Mouse (Mus musculus) CD8-positive naive resting alpha-beta T cell, adult 2 months (primary cell): ENCODE measurements around the gene Tmem156.
A peak's percentile ranks its signal among the peaks of the same experiment; 100 is the strongest.

Experiments
- DNase-seq, 2 experiments: peaks; one replicate each; pipeline ENCODE4 v3.0.0; 2022; ENCODE audit warnings: low read depth in 2 of 2, low spot score in 2 of 2

Gene Tmem156

DNA sequence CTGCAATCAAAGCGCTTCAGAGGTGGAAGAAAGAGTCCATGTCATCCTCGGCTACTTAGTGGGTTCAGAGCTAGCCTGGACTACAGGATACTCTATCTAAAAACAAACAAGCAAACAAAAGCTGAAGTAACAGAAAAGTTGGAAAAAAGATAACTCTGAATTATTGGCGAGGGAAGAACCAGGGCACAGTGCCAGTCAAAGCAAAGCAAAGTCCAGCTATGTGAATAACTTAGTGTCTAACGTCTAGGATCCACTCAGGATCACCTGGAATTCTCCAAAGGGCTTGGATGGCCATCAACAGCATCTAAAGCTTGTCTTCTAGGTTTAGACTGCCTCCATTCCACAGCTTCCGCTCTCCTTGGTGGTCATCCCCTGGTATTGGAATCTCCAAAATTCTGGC lies 5.5 kb upstream of the Tmem156 start:
- DNase-seq, result no peak

DNA sequence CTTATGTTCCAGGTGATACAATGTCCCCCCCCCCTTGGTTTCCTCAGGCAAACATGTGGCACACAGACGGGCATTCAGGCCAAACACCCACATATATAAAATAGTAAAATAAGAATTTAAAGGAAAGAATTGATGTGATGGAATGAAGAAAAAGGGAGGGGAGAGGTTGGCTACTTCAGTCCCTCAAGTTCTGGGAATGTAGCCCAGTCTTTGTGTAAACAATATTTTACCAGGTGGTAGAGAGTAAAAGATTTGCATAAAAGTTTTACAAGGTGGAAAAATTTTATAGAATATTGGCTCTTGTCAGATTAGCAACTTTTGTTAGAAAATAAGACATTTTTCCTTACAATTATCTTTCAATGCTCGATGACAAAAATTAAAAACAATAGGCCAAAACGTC lies 4.9 kb upstream of the Tmem156 start:
- DNase-seq, result no peak

DNA sequence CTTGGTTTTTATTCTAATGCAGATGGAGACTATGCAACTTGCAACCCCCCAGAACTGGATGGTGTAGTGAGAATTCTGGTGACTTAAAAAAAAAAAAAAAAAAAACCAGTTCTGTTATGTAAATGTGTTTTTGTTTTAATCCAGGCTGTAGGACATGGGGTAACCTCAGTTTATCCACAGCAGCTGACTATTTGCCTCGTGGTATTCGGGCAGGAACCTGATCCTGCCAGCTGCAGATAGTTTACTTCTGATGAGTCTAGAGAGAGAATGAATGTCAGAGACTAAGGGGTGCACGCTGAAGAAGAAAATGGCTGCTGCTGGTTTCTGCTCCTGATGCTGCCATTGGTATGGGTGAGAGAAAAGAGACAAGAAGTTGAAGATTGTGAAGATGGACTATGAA lies 4.2 kb upstream of the Tmem156 start:
- DNase-seq, result no peak

DNA sequence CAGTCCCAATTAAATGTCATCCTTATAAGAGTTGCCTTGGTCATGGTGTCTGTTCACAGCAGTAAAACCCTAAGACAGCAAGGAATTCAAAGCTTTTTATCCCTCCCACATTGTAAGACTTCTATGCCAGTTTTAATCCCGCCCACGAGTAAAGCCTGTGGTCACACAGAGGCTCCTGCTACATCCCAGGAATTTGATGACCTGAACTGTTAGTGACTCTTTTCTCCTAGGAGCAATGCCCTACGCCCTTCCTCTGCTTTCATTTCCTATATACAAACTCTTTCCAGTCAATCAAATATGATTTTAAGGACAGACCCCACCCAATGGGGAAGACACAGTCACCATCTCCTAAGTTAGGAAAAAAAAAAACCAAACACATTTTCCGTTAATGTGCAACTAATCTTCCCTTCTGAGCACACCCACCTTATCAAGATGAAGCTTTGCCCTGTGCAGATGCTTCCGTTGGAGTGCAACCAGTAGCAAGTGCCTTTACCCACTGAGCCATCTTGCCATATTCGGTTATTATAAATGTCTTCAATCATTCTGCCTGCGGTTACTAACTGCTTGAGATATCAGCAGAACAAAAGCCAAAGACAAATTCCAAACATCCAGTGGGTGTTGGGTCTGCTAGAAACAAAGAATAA lies 3.1 kb upstream of the Tmem156 start:
- DNase-seq, result no peak

DNA sequence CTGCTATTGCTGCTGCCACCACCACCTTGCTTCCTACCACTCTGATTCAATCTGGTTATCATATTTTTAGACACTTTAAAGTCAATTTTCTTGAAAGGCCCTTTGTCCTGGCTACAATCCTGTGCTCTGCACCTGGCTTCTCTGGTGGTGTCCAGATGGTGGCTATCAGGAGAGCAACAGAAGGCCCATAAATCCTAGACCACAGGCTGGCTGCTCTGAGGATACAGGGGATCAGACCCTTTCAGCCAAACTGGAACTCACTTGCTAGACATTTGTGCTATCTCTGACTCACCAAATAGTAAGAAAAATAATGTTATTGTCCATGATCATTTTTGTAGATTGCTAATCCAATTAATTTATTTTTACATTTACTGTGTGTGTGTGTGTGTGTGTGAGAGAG lies 1.8 kb upstream of the Tmem156 start:
- DNase-seq, result no peak

DNA sequence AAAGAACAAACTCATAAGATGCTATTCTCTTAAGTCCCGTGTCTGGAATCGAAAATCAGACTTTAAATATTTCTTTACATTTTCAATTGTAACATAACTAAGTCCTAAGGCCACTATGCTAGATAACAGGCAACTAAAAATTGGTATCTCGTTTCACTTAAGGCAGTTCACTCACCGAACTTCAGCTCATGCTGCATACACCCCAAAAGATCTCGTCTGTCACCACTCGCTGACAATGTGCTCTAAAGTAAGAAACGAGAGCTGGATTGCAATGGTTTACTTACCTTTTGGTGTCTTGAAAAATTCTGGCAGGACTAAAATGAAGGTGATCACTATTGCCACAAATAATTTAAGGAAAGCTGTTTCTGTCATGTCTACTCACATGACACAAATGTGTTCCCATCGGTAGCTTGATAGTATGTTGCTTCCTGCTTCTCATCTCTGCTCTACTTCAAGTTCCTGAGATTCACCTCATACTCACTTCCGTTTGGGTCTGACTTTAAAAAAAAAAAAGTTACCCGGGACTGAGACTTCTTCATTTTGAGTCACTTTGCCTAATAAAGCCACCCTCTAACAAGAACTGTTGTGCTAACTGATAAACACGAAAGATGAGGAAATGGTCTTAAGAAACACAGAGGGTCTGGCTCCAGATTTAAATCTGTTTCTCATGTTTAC lies 611 bp downstream of the Tmem156 start:
- peak; percentile 11 to 19 for DNase-seq

DNA sequence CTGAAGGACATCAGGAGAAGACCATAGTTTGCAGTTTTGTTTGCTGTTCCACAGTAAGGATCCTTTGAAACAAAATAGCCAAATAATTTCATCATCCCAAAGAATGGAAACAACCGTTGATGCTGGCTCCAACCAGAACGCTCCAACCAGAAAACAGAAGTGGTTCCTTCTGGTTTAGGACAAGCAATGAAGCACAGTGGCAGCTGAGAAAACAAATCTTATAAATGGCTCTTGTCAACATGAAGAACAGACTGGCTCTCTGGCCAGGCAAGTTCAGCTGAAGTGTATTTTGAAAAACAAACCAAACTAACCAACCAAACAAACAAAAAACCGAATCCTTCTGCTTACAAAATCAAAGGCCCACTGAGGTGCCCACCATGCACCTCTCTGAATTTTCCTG lies 2.2 kb downstream of the Tmem156 start:
- DNase-seq, result no peak

DNA sequence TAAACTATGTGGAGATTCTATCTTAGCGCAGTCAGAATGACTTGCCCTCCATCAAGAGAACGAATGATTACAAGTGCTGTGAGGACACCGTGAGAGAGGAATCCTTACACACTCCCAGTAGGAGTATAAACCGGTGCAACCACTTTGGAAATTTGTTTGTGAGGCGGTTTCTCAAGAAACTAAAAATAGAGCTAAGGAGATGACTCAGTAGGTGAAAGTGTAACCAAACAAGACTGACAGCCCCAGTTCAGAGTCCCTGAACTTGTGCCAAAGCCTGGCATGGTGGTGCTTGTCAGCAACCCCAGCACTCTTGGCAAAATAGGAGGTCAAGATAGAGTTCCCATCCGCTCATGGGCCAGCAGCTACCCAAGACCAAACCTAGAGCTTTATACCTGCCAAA lies 5.4 kb downstream of the Tmem156 start:
- no peak for DNase-seq

DNA sequence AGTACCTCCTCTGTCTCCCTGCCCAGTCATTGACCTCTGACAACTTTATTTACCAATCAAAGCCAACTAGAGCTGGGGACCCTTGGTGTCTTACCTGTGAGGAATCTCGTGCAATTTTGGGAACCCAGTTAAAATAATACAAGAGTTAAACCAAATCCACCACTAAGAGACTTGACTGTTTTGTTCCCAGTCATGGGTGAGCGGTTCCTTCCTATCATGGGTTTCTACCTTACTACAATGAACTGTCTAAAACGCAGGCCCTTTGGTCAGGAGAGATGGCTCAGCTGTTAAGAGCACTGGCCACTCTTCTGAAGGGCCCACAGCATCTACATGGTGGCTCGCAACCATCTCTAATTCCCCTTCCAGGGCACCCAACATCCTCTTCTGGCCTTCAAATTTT lies 10.1 kb downstream of the Tmem156 start:
- no peak for DNase-seq

DNA sequence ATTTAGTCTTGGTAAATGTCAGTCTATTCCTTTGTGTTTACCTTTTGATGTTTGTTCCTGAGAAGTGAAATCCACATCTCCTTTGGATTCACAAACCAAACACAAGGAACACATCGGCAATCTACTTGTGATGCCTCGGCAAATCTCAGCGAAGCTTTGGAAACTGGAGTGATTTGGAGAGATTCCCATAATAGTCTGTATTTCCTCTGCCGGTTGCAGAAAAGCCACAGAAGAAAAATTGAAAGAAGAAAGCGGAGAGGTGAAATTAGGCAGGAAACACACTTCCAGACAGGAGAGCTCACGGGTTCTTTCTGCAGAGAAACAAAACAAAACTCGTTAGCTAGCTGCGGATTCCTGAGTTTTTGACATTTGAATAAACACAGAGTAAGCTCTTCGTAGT lies 12.1 kb downstream of the Tmem156 start:
- DNase-seq, result no peak

DNA sequence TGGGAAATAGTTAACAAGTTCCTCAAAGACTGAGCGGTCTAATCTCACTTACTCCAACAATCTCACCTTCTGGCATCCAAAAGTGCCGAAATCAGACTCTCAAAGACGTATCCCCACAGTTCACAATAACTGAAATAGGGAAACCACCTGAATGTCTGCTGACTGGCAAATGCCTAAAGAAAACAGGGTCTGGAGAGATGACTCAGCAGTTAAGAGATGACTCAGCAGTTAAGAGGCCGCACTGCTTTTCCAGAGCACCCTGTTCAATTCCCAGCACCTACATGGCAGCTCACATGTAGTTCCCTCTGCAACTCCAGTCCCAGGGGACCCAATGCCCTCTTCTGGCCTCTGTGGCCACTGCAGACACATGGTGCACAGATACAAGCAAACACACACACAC lies 13.9 kb downstream of the Tmem156 start:
- no peak for DNase-seq

DNA sequence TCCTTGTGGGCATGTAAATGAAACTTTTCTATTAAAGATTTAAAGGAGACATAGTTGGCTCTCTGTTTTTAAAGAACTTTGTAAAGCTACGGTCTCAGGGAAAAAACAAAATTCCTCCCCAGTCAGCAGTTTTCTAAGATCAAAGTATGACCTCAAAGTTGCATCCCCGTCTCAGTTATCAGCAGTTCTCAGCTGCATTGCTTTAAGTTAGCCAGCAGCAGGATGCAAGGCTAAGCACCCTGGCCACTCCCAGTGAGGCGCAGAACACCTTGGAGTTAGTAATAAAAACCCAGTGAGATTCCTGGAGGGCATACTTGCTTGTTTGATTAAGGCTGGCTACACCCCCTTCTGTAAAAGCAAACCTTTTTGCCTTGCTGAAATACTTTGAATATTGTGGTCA lies 15.2 kb downstream of the Tmem156 start:
- no peak for DNase-seq

DNA sequence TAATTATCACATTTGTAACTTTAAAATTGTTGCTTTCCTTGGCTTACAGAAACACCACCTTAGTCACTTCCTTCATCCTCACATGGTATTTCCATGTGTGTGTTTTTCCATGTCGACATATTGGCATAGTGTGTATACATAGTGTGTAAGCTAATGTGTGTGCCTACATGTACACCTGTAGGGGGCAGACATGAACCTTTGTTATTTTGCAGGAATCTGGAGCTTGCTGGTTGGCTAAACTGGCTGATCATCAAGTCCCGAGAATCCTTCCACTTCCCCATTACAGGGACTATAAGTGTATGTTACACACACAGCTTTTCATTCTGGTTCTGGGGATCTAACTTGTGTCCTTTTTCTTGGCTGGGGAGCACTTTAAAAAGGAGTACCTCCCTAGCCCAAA lies 15.8 kb downstream of the Tmem156 start:
- DNase-seq, result no peak

DNA sequence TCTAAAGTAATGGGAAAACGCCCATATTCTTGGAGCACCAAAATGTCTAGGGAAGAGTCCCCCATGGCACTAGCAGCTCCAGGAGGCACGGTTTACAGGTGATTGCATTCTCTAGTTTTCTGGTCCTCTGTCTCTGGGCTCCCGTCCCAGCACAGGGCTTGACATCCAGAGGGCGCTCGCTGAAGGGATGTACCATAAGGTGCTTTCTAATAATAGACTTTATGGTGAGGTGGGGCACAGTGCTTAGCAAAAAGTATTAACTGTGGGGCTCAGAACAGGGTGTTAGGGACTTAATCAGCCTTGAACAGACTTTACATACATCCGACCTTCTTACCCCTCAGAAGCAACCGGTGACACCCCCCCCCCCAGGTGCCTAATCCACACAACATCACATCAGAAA lies 17.2 kb downstream of the Tmem156 start:
- no peak for DNase-seq

DNA sequence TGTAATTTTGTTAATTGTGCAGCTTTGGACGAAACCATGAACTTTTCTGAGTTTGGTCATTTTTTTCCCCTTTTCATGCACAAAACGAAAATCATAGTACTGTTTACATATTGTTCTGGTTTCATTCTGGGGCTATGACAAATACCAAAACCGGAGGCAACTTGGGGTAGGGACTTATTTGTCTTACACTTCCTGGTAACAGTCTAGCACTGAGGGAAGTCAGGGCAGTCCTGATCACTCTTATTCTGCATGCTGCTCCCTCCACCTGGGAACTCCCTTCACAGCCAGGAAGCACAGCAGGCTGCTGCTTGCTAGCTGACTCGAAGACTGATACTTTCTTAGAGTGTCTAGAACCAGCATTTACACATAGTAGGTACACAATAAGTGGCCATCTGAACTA lies 18.7 kb downstream of the Tmem156 start:
- no peak for DNase-seq

DNA sequence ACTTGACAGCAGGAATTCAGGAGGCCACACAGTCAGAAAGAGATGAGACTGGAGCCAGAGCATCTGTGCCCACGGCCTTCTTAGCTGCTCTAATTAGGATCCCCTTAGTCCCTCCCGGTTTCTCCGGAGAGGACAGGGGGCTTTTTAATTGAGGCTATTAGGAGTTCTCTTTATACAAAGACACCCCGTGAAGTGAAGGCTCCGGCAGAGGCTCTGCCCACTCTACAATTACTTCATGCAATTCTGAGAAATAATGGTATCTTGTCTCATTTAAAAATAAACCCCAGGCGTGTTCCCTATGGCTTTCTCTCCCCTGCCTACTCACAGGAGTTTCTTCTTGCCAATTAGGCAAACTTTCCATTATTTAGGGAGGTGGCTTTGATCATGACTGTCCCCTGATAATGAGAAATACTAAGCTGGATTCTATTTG lies 20.2 kb downstream of the Tmem156 start:
- DNase-seq, result no peak

DNA sequence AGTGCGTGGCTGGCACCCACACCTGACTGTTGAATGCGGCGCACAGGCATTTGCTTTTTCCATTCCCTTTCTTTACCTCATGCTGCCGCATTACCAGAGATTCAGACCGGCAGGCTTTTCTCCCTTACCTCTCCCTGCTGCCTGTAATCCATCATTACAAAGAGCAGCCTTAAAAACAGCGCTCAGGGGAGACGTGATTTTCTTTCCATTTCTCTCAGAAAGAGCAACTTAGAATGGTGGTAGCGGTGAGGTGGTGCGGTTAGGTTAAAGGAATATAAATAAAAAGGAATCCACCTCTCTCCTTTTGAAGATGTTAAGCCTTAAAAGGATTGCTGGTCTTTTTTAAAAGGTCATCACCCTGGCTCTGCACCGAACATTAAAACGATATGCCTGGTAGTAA lies 22.1 kb downstream of the Tmem156 start:
- no peak for DNase-seq

DNA sequence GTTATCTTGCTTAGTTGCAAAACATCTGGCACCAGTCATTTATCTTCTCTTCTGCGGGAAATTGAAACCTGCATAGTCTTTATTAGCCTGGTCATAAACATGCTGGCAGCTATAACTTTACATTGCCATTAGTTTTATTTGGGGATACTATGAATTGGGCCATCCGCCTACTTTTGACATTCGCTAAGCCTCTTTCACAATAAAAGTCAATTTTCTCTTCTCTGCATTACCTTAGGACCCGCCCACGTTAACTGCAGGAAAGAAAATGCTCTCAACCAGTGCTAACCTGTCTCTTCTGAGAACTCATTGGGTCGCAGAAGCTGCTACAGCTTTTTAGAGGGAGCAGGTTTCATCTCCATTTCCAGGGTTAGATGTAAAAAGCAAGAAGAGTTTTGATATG lies 23.8 kb downstream of the Tmem156 start:
- no peak for DNase-seq

DNA sequence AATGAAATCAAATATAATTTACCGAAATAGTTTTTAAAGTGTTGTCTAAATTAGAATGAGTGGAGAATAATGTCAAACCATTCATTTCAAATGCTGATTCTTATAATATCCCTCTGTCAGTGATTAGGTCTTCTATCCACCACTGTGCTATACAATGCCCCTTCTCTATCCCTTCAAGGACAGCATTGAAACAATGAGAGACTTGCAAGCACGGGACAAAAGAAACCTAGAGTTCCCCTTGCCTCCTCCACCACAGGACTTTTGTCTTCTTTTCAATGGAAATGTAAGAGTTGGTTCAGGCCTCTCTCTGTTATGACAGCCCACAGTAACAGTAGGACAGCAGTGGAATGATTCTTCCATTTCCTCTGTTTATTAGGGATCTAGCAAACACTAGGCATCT lies 28.7 kb downstream of the Tmem156 start:
- DNase-seq, result no peak

DNA sequence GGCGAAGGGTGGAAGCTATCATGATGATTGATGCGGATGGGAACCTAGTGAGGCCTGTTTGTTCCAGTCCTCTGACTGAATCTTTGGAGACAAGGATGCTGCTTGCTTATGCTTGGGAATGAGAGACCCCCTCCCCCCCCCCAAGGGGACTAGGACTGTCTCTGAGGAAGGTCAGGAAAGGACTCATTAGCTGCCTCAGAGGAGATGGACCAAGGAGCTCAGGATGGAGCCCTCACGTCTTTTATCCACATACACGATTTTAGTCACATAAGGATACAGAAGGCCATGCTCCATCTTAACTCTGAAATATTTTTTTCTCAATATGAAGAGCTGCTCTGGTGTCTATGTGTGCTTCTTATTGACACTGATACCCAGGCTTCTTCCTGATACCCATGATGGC lies 29.7 kb downstream of the Tmem156 start:
- DNase-seq, result no peak

DNA sequence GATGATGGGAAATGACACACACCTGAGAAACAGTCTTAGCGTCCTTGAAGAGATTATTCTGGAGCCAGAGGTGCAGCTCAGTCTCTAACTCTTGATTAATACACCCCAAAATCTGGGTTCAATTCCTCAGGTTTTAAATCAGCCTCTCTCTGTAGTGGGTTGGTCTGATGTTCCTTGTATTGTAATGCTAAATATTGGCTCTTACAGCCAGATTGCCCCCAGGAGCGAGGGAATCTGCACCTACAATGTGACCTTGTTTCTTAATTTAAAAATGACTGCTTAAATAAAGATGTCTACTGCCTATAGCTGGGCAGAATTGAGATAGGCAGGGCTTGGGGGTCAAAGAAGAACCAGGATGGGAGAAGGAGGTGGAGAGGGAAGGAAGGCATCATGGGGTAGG lies 32.1 kb downstream of the Tmem156 start:
- no peak for DNase-seq

DNA sequence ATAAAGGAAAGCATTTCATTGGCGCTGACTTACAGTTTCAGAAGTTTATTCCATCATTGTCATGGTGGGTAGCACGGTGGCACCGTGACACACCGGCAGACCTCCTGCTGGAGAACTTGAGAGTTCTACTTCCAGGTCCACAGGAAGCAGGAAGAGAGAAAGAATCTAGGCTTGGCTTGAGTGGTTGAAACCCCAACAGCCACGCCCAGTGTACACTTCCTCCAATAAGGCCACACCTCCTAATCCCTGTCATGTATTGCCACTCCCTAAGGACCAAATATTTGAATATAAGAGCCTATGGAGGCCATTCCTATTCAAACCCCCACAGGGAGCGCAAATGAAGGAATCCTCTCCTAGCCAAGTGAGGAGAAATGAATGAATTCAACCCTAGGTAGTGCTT lies 34.3 kb downstream of the Tmem156 start:
- no peak for DNase-seq

DNA sequence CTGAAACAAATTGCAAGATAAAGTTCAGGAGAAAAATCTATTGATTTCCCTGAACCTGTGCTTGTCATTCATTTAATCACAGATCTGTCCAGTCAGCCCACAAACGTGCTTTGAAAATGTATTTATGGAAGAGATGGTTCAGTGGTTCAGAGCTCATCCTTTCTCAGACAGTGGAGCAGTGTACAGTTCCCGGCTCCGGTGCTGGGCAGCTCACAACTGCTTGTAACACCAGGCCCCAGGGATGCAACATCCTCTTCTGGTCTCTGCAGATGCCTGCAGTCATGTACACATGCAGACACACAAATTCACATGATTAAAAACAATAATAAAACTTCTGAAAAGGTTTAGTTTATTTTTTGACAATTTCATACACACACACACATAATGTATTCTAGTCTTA lies 40.4 kb downstream of the Tmem156 start:
- DNase-seq, result no peak
